Mouse (Mus musculus): Measurements from ENCODE around the gene Robo2.
"Not testable (repeated sequence)": the region's sequence is repeated elsewhere in the genome, so short reads cannot be mapped to it uniquely, and the experiment has no call there.

Gene Robo2

GRCm38 (mm10) chr16:74061479-74061878 lies 350.1 kb downstream of the Robo2 start:
- DNase-seq = no peak

GRCm38 (mm10) chr16:74056886-74057285 lies 354.7 kb downstream of the Robo2 start:
- DNase-seq = no peak

- DNase-seq = no peak
Measured at GRCm38 (mm10) chr16:74056210-74056609, 355.4 kb downstream of the Robo2 start.

GRCm38 (mm10) chr16:74055061-74055751 lies 356.4 kb downstream of the Robo2 start:
- no peak for DNase-seq

- no peak for DNase-seq
Measured at GRCm38 (mm10) chr16:74049467-74049866, 362.2 kb downstream of the Robo2 start.

- no peak for DNase-seq
Measured at GRCm38 (mm10) chr16:74048980-74049379, 362.6 kb downstream of the Robo2 start.

GRCm38 (mm10) chr16:74047232-74047631 lies 364.4 kb downstream of the Robo2 start:
- no peak for DNase-seq

- DNase-seq = not testable (repeated sequence)
Measured at GRCm38 (mm10) chr16:74040797-74041196, 370.8 kb downstream of the Robo2 start.

- no peak for DNase-seq
Measured at GRCm38 (mm10) chr16:74027822-74028221, 383.8 kb downstream of the Robo2 start.

GRCm38 (mm10) chr16:74022281-74022978 lies 389.2 kb downstream of the Robo2 start:
- no peak for DNase-seq

GRCm38 (mm10) chr16:74005767-74006166 lies 405.9 kb downstream of the Robo2 start:
- DNase-seq = no peak

GRCm38 (mm10) chr16:74001331-74001730 lies 410.3 kb downstream of the Robo2 start:
- no peak for DNase-seq

GRCm38 (mm10) chr16:73991212-73991611 lies 420.4 kb downstream of the Robo2 start:
- DNase-seq = no peak

GRCm38 (mm10) chr16:73969573-73969972 lies 442.1 kb downstream of the Robo2 start:
- no peak for DNase-seq

GRCm38 (mm10) chr16:73964366-73964926 lies 447.2 kb downstream of the Robo2 start:
- DNase-seq = no peak

- DNase-seq = no peak
Measured at GRCm38 (mm10) chr16:73959479-73959970, 452.1 kb downstream of the Robo2 start.

- DNase-seq = no peak
Measured at GRCm38 (mm10) chr16:73958524-73958846, 453.1 kb downstream of the Robo2 start.

- no peak for DNase-seq
Measured at GRCm38 (mm10) chr16:73957675-73958523, 453.7 kb downstream of the Robo2 start.

- DNase-seq = no peak
Measured at GRCm38 (mm10) chr16:73946171-73946570, 465.5 kb downstream of the Robo2 start.

GRCm38 (mm10) chr16:73940211-73940541 lies 471.4 kb downstream of the Robo2 start:
- DNase-seq = no peak

- no peak for DNase-seq
Measured at GRCm38 (mm10) chr16:73939423-73940210, 472.0 kb downstream of the Robo2 start.

GRCm38 (mm10) chr16:73930323-73930722 lies 481.3 kb downstream of the Robo2 start:
- no peak for DNase-seq

Measured in liver (tissue).